Mouse (Mus musculus) megakaryocyte, embryonic 14.5 days (primary cell): ENCODE measurements around the gene Mlc1.

Experiments used
- FLI1 ChIP-seq: IDR thresholded peaks from 2 replicates; pipeline ENCODE4 v1.6.1; 2012; ENCODE audit warnings: low read length, inconsistent platforms, mixed read lengths
- GATA1 ChIP-seq: IDR thresholded peaks from 3 replicates; pipeline ENCODE4 v1.6.1; 2012; ENCODE audit warnings: mixed read lengths, low read length, inconsistent platforms, borderline replicate concordance

DNA sequence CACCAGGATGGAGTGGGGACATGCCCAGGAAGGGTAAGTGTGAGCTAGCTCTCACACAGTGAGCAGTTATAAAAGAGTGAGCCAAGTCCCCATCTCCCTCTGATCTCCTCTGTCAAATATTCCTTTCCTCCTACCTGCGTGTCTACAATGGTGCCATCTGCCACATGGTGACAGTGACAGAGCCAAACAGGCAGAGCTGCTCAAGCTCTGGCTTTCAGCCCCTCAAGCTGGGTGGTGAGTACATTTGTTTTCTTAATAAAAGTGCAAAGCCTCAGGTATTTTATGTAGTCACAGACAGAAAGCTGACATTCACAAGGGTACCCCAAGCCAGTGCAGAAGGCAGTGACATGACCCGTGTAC is 41.5 kb downstream of the Mlc1 start:
- TF ChIP-seq GATA1 = no peak
- no peak for TF ChIP-seq FLI1
